In the genomic region with DNA sequence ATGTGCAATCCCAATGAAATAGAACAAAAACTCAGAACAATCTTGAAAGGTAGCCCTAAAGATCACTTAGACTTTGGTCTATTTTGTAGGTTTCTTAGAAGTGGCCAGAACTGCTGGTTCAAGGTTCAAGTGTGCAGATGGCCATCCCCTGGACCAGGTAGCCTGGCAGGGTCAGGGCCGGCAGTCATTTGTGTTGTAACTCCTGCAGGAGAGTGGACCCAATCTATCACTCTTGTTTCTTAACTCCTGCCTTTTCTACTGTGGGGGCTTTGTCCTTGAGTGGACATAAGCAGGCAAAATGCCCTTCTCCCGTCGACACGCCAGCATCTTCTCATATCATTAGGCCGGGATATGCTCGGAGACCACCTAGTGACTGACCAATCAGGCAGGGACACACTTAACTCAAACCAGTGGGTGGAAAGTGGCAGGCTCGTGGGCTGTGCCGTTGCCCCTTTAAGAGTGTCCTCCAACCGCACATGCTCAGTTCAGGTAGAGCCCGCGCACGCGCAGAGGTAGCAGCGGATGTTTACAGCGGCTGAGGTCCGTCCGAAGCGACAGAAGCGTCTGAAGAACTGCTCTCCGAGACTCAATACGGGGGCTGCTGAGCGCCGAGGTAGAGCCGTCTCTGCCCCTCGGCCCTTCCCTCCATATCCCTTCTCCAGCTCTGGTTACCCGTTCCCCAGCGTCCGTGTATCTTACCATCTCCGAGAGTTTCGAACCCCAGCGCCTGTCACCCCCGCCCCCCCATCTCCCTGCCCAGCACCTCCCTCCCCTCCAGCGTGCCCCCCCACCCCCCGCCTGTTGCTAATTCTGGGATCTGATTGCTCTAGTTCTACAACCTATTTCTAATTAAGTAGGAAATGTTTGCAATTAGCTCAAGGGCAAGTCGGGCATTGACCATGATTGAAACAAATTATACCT, we compare ENCODE assay signal across 8 mouse cellular contexts. TPM values are rescaled to one million over a fixed set of nuclear protein-coding genes. Genes with fewer than 3 reads are reported as not detected.
A peak's percentile ranks its signal among the peaks of the same experiment; 100 is the strongest.
DNase-seq lines count a peak whose midpoint lies in the region; ATAC-seq and TF ChIP-seq lines count a peak whose summit lies in the region.

A gene (plus strand): TSS at position 483 of the 921 bp plus-strand sequence.

- H3K9me3 ChIP-seq in embryonic facial prominence, embryonic 13.5 days, result no peaks in the 10 kb centered on the region
- H3K9me3 ChIP-seq in limb, embryonic 12.5 days, result no peaks in the 10 kb centered on the region
- H3K9me3 ChIP-seq in midbrain, embryonic 15.5 days, result no peaks in the 10 kb centered on the region

- TF ChIP-seq CTCF in kidney, adult 2 months (conservative IDR thresholded peaks at IDR 0.05; ENCODE audit: insufficient read depth, insufficient read length, low read depth, low read length), result no peak
- no peak for TF ChIP-seq CTCF in spleen, adult 2 months (IDR thresholded peaks at IDR 0.05; ENCODE audit: extremely low read depth, insufficient read depth, insufficient read length, insufficient replicate concordance)

- peak; percentile 78 for TF ChIP-seq POLR2A in kidney, adult 2 months (IDR thresholded peaks at IDR 0.05; ENCODE audit: low read depth, low read length)
- TF ChIP-seq POLR2A in spleen, adult 2 months (IDR thresholded peaks at IDR 0.05; ENCODE audit: low read depth, low read length), result peak; percentile 93

- H3K27me3 ChIP-seq in embryonic facial prominence, embryonic 13.5 days, result no peaks in the 10 kb centered on the region
- H3K27me3 ChIP-seq in kidney, adult 2 months (replicated peaks; ENCODE audit: control insufficient read depth, insufficient read depth, low read length), result no peaks in the 10 kb centered on the region
- no peaks in the 10 kb centered on the region for H3K27me3 ChIP-seq in limb, embryonic 12.5 days
- H3K27me3 ChIP-seq in midbrain, embryonic 15.5 days (replicated peaks), result no peaks in the 10 kb centered on the region
- no peaks in the 10 kb centered on the region for H3K27me3 ChIP-seq in spleen, adult 2 months (ENCODE audit: control insufficient read depth, insufficient read depth, low read length)

- peak within 1 kb of the TSS; percentile 77 for H3K4me2 ChIP-seq in embryonic facial prominence, embryonic 13.5 days
- H3K4me2 ChIP-seq in limb, embryonic 12.5 days, result peak within 1 kb of the TSS; percentile 79
- peak within 1 kb of the TSS; percentile 72 for H3K4me2 ChIP-seq in midbrain, embryonic 15.5 days

- peaks cover 10% of the 10 kb centered on the region for H3K4me1 ChIP-seq in embryonic facial prominence, embryonic 13.5 days
- H3K4me1 ChIP-seq in kidney, adult 2 months (ENCODE audit: control insufficient read depth, insufficient read depth, low read length), result peaks cover 9% of the 10 kb centered on the region; the same call in 1 of the 2 replicates
- H3K4me1 ChIP-seq in limb, embryonic 12.5 days (replicated peaks), result peaks cover 11% of the 10 kb centered on the region
- H3K4me1 ChIP-seq in midbrain, embryonic 15.5 days, result peaks cover 16% of the 10 kb centered on the region
- peaks cover 5% of the 10 kb centered on the region; the same call in 1 of the 2 replicates for H3K4me1 ChIP-seq in spleen, adult 2 months (ENCODE audit: control insufficient read depth, insufficient read depth, insufficient read length)

- DNase-seq in 3134 (ENCODE audit: extremely low read depth, insufficient read length, low spot score), result peak; percentile 85
- DNase-seq in adrenal gland, postnatal 36 days, result peak; percentile 95 to 96
- peak; percentile 96 to 98 for DNase-seq in heart, adult 18-20 months
- DNase-seq in kidney, adult 2 months, result peak; percentile 97
- DNase-seq in spleen, adult 2 months (ENCODE audit: low read depth in 1 of 2, low spot score in 2 of 2), result peak; percentile 81 to 91

- peak within 1 kb of the TSS; percentile 89 for H3K27ac ChIP-seq in embryonic facial prominence, embryonic 13.5 days
- H3K27ac ChIP-seq in kidney, adult 2 months (ENCODE audit: insufficient read depth, low read depth, low read length), result peak within 1 kb of the TSS; percentile 77
- peak within 1 kb of the TSS; percentile 86 for H3K27ac ChIP-seq in limb, embryonic 12.5 days
- peak within 1 kb of the TSS; percentile 87 for H3K27ac ChIP-seq in midbrain, embryonic 15.5 days
- peak within 1 kb of the TSS; percentile 93 for H3K27ac ChIP-seq in spleen, adult 2 months (ENCODE audit: insufficient read depth, low read length)

- peak within 1 kb of the TSS; percentile 70 for H3K4me3 ChIP-seq in embryonic facial prominence, embryonic 13.5 days
- peak within 1 kb of the TSS; percentile 86 for H3K4me3 ChIP-seq in kidney, adult 2 months (ENCODE audit: insufficient read depth, low read depth, low read length)
- H3K4me3 ChIP-seq in limb, embryonic 12.5 days (replicated peaks), result peak within 1 kb of the TSS; percentile 79
- H3K4me3 ChIP-seq in midbrain, embryonic 15.5 days, result peak within 1 kb of the TSS; percentile 80
- H3K4me3 ChIP-seq in spleen, adult 2 months (ENCODE audit: extremely low read depth, insufficient read depth, insufficient read length), result peak within 1 kb of the TSS; percentile 98

- H3K36me3 ChIP-seq in embryonic facial prominence, embryonic 13.5 days, result peaks cover 14% of the 10 kb centered on the region
- no peaks in the 10 kb centered on the region for H3K36me3 ChIP-seq in kidney, adult 2 months (ENCODE audit: control insufficient read depth, insufficient read depth, low read length)
- H3K36me3 ChIP-seq in limb, embryonic 12.5 days, result peaks cover 14% of the 10 kb centered on the region; the same call in 1 of the 2 replicates
- peaks cover 8% of the 10 kb centered on the region; the same call in 1 of the 2 replicates for H3K36me3 ChIP-seq in midbrain, embryonic 15.5 days (replicated peaks)
- H3K36me3 ChIP-seq in spleen, adult 2 months (ENCODE audit: control insufficient read depth, insufficient read depth, low read length), result peaks cover 6% of the 10 kb centered on the region

- peak within 1 kb of the TSS; percentile 86 for H3K9ac ChIP-seq in embryonic facial prominence, embryonic 13.5 days
- peak within 1 kb of the TSS; percentile 85 for H3K9ac ChIP-seq in limb, embryonic 12.5 days (replicated peaks)
- H3K9ac ChIP-seq in midbrain, embryonic 15.5 days, result peak within 1 kb of the TSS; percentile 84

- peak; percentile 96 for ATAC-seq in embryonic facial prominence, embryonic 13.5 days (ENCODE audit: insufficient number of reproducible peaks, insufficient read depth, low FRiP score, low TSS enrichment, low read depth)
- peak; percentile 95 for ATAC-seq in limb, embryonic 12.5 days (ENCODE audit: insufficient number of reproducible peaks, insufficient read depth, low FRiP score, low TSS enrichment, low read depth)
- peak; percentile 99 for ATAC-seq in midbrain, embryonic 15.5 days (replicated peaks)

- WGBS in embryonic facial prominence, embryonic 13.5 days, result under 1% methylated on average over 35 of the region's 35 CpGs
- under 1% methylated on average over 35 of the region's 35 CpGs for WGBS in kidney, adult 2 months
- WGBS in limb, embryonic 12.5 days, result under 1% methylated on average over 35 of the region's 35 CpGs
- under 1% methylated on average over 35 of the region's 35 CpGs for WGBS in midbrain, embryonic 15.5 days
- 2% methylated on average over 35 of the region's 35 CpGs for WGBS in spleen, adult 2 months

RNA-seq across cellular contexts. Expression of the gene that starts here (rescaled TPM):
- 10 to 100 TPM; 50.4 to 70.0 TPM for total RNA-seq in adrenal gland, postnatal 36 days (2021)
- polyA plus RNA-seq in embryonic facial prominence, embryonic 13.5 days (2015; fragmentation: Nextera tagmentation; extraction: Ambion mirVana), result 38.6 and 43.7 TPM in 2 replicates
- 10 to 100 TPM; 46.0 to 61.4 TPM for total RNA-seq in heart, adult 18-20 months (2021)
- polyA plus RNA-seq in kidney, adult 2 months (2012; rRNA removed), result 40.4 and 51.6 TPM in 2 replicates
- polyA plus RNA-seq in limb, embryonic 12.5 days (2016; fragmentation: Nextera tagmentation; extraction: Ambion mirVana), result 41.2 and 44.3 TPM in 2 replicates
- polyA plus RNA-seq in midbrain, embryonic 15.5 days (2015; fragmentation: Nextera tagmentation; extraction: Ambion mirVana), result 30.3 and 35.5 TPM in 2 replicates
- 18.6 and 21.9 TPM in 2 replicates for polyA plus RNA-seq in spleen, adult 2 months (2012; rRNA removed)

Comparison
In these comparisons a context has a peak if more than half of its experiments do, and no peak if none do; other contexts are left out.
1. Peak in every context shown above with its lines: DNase-seq, ATAC-seq, H3K4me3 ChIP-seq and H3K27ac ChIP-seq.